Mouse (Mus musculus) forebrain, embryonic 10.5 days (tissue): ENCODE measurements at regions not wholly inside any gene's neighbourhood (a gene's known extent, or its start where the extent isn't known, plus 50 kb on each side); places are given as distances from the start of the nearest gene placed in this dataset.

Experiments used
- DNase-seq: peaks from one replicate; pipeline ENCODE4 v3.0.0-alpha.2; 2017; ENCODE audit warnings: low spot score; ENCODE audit errors: extremely low spot score
- H3K27ac ChIP-seq: fragments of 300-500 bp; sonication (generic); 2 replicates; pipeline ENCODE4 v1.5.1; 2016; ENCODE audit warnings: mild to moderate bottlenecking
- H3K27me3 ChIP-seq: fragments of 300-500 bp; sonication (generic); 2 replicates; pipeline ENCODE4 v1.6.1; 2016; ENCODE audit warnings: mild to moderate bottlenecking; ENCODE audit not compliant: poor library complexity, severe bottlenecking
- H3K36me3 ChIP-seq: fragments of 300-500 bp; sonication (generic); replicated peaks from 2 replicates; pipeline ENCODE4 v1.6.1; 2016; ENCODE audit warnings: mild to moderate bottlenecking, moderate library complexity
- H3K4me1 ChIP-seq: fragments of 300-500 bp; sonication (generic); 2 replicates; pipeline ENCODE4 v1.6.1; 2016
- H3K4me3 ChIP-seq: fragments of 300-500 bp; sonication (generic); 2 replicates; pipeline ENCODE4 v1.5.1; 2016; ENCODE audit warnings: mild to moderate bottlenecking, moderate library complexity
- H3K9me3 ChIP-seq: fragments of 300-500 bp; sonication (generic); 2 replicates; pipeline ENCODE4 v1.6.1; 2016; ENCODE audit warnings: mild to moderate bottlenecking, moderate library complexity
- whole genome bisulfite sequencing: fragments of 180-500 bp; shearing (Covaris S2); methylation state at CpG from one replicate; pipeline ENCODE4 v1.1.7; 2016; 5-methylcytosine and 5-hydroxymethylcytosine counted together

DNA sequence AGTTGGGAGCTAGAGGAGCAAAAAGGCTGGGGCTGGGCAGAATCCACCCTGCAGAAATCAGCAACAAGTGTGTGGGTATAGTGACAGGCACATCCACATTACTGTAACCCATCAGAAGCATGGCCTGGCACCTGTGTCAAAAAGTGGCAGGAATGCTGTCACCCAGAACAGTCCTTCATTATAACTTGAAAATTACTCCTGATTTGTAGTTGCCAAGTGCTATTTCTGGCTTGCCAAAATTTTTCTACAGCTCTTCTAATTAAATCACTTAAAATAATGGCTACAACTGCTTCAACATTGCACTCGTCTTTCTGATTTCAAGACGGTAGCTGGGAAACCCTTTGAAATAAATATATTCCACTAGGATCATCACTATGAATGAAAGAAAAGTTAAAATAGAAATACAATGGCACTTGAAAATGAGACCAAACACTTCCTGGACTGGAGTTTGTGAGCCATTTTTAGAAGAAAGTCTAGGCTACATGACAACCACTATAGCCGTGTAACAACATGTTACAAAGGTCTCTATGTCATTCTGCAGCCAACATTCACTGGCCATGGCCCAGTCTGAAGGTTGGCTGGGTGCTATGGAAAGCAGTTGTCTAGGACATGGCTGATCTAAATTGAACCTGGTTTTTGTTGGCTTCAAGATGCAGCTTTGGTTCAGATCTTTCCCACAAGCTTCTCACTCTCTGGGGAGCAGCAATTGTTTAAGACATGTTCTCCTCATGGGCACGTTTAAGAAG, 190.6 kb upstream of the Tapt1 start:
- Histone ChIP-seq H3K36me3 (no peaks in the 10 kb centered on the region), H3K9me3 (no peaks in the 10 kb centered on the region), H3K4me3 (no peak overlapping the region), H3K4me1 (0 out of 2 replicates have a peak, but pooled peaks cover 5% of the 10 kb centered on the region), H3K27ac (no peak overlapping the region), H3K27me3 (no peaks in the 10 kb centered on the region)
- no peak for DNase-seq
- WGBS = 92% methylated on average over 4 of the region's 4 CpGs

DNA sequence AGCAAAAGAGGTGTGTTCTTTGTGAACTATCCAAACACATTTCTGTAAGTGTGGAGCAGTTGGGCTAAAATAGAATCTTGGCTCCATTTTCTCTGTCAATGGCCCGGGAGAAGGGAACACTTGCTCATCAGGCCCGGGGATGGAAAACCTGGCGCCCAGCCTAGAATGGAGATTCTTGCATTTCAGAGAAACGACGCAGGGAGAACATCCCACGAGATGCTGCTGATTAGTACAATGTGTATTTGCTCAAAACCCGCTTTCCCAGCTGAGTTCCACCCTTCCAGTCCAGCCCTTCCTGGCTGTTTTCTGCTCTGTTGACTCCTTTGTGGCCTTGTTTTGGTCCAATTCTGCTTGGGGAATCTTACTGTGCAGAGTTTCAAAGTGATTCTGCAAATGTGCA, 188.0 kb upstream of the Tapt1 start:
- H3K9me3 ChIP-seq = no peaks in the 10 kb centered on the region
- no peak for DNase-seq
- whole genome bisulfite sequencing = 73% methylated on average over 7 of the region's 7 CpGs
- 0 out of 2 replicates have a peak, but pooled peaks cover 5% of the 10 kb centered on the region for H3K4me1 ChIP-seq
- H3K4me3 ChIP-seq = no peak overlapping the region
- H3K27ac ChIP-seq = 0 out of 2 replicates have a peak overlapping the region, but pooled peaks have one; percentile 11
- H3K27me3 ChIP-seq = no peaks in the 10 kb centered on the region
- H3K36me3 ChIP-seq = no peaks in the 10 kb centered on the region

GRCm38 (mm10) chr5:44403300-44403699, 176.9 kb upstream of the Tapt1 start:
- 86% methylated on average over 6 of the region's 6 CpGs for WGBS
- no peaks in the 10 kb centered on the region for H3K4me1 ChIP-seq
- H3K4me3 ChIP-seq = no peak overlapping the region
- H3K27me3 ChIP-seq = no peaks in the 10 kb centered on the region
- H3K27ac ChIP-seq = no peak overlapping the region
- DNase-seq = no peak
- H3K9me3 ChIP-seq = no peaks in the 10 kb centered on the region
- H3K36me3 ChIP-seq = no peaks in the 10 kb centered on the region

DNA sequence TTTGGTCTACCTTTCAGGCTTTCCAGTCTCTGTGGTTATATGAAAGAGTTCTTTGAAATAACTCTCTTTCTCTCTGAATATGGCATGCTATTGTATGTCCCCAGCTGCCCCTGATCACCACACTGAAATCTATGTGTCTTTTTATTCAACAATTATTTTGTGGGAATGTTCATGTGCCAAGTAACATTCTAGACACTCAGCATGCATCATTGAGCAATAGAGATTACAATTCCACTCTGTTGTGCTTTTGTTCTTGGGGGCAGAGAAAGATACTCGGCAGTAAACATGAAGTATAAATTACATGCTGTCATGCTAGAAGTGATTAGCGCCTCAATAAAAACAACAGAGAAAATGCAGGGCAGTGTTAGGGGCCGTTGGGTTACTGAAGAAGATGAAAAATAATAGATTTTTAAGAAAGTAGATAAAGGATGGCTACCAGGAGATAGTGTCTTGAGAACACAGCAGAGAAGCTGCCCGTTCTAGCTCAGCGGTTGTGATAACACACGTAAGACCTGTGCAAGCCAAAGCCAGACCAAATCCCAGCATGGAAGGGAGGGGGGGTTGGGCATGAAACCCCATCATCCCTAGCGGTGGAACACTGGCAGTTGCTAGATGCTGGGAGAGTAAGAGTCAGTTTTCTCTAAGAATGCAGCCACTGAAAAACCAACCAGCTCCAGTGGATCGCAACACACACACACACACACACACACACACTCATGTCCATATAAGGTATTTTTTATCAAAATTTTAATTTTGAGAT, 174.3 kb upstream of the Tapt1 start:
- H3K9me3 ChIP-seq = no peaks in the 10 kb centered on the region
- no peak overlapping the region for H3K4me3 ChIP-seq
- no peak overlapping the region for H3K27ac ChIP-seq
- no peaks in the 10 kb centered on the region for H3K36me3 ChIP-seq
- no peaks in the 10 kb centered on the region for H3K27me3 ChIP-seq
- DNase-seq = no peak
- no peaks in the 10 kb centered on the region for H3K4me1 ChIP-seq
- 86% methylated on average over 8 of the region's 8 CpGs for WGBS

GRCm38 (mm10) chr5:44387237-44387810, 160.9 kb upstream of the Tapt1 start:
- peaks cover 15% of the 10 kb centered on the region for H3K4me1 ChIP-seq
- no peaks in the 10 kb centered on the region; the same call in 1 of the 2 replicates for H3K27me3 ChIP-seq
- no peaks in the 10 kb centered on the region for H3K9me3 ChIP-seq
- no peak overlapping the region for H3K27ac ChIP-seq
- H3K4me3 ChIP-seq = no peak overlapping the region
- 64% methylated on average over 6 of the region's 6 CpGs for WGBS
- DNase-seq = no peak
- no peaks in the 10 kb centered on the region for H3K36me3 ChIP-seq

GRCm38 (mm10) chr5:44386176-44386575, 159.8 kb upstream of the Tapt1 start:
- H3K4me1 ChIP-seq = peaks cover 15% of the 10 kb centered on the region
- H3K36me3 ChIP-seq = no peaks in the 10 kb centered on the region
- no peak overlapping the region for H3K27ac ChIP-seq
- H3K27me3 ChIP-seq = no peaks in the 10 kb centered on the region; the same call in 1 of the 2 replicates
- DNase-seq = no peak
- H3K4me3 ChIP-seq = no peak overlapping the region
- H3K9me3 ChIP-seq = no peaks in the 10 kb centered on the region
- 56% methylated on average over 6 of the region's 6 CpGs for WGBS

DNA sequence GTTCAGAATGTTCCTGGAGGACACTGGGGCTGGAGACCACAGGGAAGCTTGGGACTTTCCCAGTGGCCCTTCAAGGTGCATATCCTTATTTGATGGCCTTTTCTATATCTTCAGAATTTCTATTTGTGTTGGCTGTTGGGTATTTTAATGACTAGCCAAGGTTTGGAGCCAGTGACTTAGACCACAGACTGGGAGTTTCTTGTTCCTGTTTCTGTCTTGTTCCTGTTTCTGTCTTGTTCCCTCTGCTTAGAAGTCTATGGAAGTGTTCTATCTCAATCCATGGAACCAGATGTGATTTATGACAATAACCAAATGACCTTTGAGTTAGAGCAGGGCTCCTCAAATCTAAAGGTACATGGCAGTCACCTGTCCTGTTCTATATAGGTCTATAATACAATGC, 156.6 kb upstream of the Tapt1 start:
- H3K36me3 ChIP-seq = no peaks in the 10 kb centered on the region
- peaks cover 15% of the 10 kb centered on the region for H3K4me1 ChIP-seq
- H3K27me3 ChIP-seq = no peaks in the 10 kb centered on the region; the same call in 1 of the 2 replicates
- no peak overlapping the region for H3K27ac ChIP-seq
- DNase-seq = no peak
- no peak overlapping the region for H3K4me3 ChIP-seq
- 0 out of 2 replicates have a peak, but pooled peaks cover 2% of the 10 kb centered on the region for H3K9me3 ChIP-seq

- no peaks in the 10 kb centered on the region for H3K36me3 ChIP-seq
- H3K4me3 ChIP-seq = no peak overlapping the region
- H3K4me1 ChIP-seq = peaks cover 3% of the 10 kb centered on the region; the same call in 1 of the 2 replicates
- H3K27me3 ChIP-seq = no peaks in the 10 kb centered on the region
- H3K27ac ChIP-seq = no peak overlapping the region
- no peak for DNase-seq
- H3K9me3 ChIP-seq = no peaks in the 10 kb centered on the region
- WGBS = 28% methylated on average over 4 of the region's 4 CpGs
Observed at GRCm38 (mm10) chr5:44370006-44370405, 143.6 kb upstream of the Tapt1 start.

- no peak overlapping the region for H3K27ac ChIP-seq
- H3K36me3 ChIP-seq = no peaks in the 10 kb centered on the region
- H3K27me3 ChIP-seq = no peaks in the 10 kb centered on the region
- 90% methylated on average over 1 of the region's 1 CpGs for WGBS
- no peaks in the 10 kb centered on the region for H3K9me3 ChIP-seq
- H3K4me3 ChIP-seq = no peak overlapping the region
- no peaks in the 10 kb centered on the region for H3K4me1 ChIP-seq
- no peak for DNase-seq
Observed at GRCm38 (mm10) chr5:44352324-44352723, 125.9 kb upstream of the Tapt1 start.

DNA sequence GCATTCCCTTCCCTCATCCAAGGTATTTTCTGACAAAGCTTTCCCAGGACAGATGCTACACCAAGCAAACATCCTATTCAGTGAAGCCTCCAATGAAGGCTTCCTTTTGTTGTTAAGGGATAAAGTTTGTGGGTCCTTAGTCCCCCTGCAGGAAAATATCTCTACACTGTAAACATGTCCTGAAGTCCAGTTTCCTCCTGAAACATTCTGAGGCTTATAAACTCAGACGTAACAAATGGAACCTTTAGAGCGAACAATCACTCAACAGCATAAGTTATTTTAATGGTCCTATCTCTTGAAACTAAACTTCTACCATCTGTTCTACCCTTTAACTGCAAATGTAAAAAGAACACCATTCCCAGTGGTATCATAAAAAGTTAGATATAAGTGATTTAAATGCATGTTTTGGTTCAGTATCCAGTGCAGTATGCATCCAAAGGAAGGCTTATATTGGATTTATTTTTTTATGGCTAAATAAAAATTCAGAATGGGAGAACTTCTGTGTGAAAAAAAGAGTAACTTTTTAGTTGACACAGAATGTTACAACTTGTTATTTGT, 115.1 kb upstream of the Tapt1 start:
- no peak for DNase-seq
- 92% methylated on average over 2 of the region's 2 CpGs for WGBS
- no peaks in the 10 kb centered on the region for H3K9me3 ChIP-seq
- H3K4me1 ChIP-seq = no peaks in the 10 kb centered on the region
- no peaks in the 10 kb centered on the region for H3K27me3 ChIP-seq
- H3K27ac ChIP-seq = no peak overlapping the region
- H3K4me3 ChIP-seq = no peak overlapping the region
- no peaks in the 10 kb centered on the region for H3K36me3 ChIP-seq

DNA sequence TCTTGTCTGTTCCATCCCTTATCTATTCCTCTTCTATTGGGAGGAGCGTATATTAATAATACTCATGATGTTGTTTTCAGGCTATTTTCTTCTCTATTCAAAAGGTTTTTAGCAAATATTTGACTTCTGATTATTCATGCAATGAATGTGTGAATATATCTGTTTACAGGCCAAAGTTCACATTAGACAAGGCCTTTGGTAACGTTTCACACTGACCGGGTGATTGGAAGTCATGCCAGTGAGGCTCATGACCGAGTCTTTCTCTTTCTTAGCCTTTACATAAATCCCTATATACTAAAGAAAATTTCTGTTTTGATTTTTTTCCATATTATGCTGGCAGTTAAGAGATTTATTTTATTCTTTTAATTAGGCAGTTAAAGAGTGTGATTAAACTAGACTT, 112.2 kb upstream of the Tapt1 start:
- no peak for DNase-seq
- no peaks in the 10 kb centered on the region for H3K9me3 ChIP-seq
- no peak overlapping the region for H3K4me3 ChIP-seq
- H3K27ac ChIP-seq = no peak overlapping the region
- no peaks in the 10 kb centered on the region for H3K4me1 ChIP-seq
- no peaks in the 10 kb centered on the region for H3K36me3 ChIP-seq
- no peaks in the 10 kb centered on the region for H3K27me3 ChIP-seq
- 95% methylated on average over 4 of the region's 4 CpGs for WGBS

GRCm38 (mm10) chr5:44335756-44336155, 109.3 kb upstream of the Tapt1 start:
- Histone ChIP-seq H3K4me1 (no peaks in the 10 kb centered on the region), H3K9me3 (no peaks in the 10 kb centered on the region), H3K27ac (no peak overlapping the region), H3K27me3 (no peaks in the 10 kb centered on the region), H3K4me3 (no peak overlapping the region), H3K36me3 (no peaks in the 10 kb centered on the region)
- WGBS = 93% methylated on average over 5 of the region's 5 CpGs
- no peak for DNase-seq

DNA sequence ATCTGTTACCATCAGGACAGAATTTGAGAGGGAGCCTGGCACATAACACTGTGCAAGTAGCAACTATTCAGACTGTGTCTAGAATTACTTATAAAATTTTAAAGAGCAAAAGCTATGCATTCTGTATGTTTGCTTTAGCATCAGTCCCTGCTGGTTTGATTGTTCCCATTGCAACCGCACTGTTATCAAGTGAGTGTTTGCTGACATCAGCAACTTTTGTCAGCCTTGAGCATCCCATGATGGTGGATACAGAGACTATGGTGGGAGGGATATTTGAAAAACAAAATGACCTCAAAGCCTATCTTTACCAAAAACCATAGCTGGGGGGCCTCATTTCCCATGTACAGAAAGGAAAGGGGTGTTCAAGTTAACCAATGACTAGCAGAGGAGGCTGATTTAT, 93.2 kb upstream of the Tapt1 start:
- no peak for DNase-seq
- no peaks in the 10 kb centered on the region for H3K36me3 ChIP-seq
- no peaks in the 10 kb centered on the region for H3K4me1 ChIP-seq
- no peaks in the 10 kb centered on the region for H3K9me3 ChIP-seq
- no peak overlapping the region for H3K4me3 ChIP-seq
- no peaks in the 10 kb centered on the region for H3K27me3 ChIP-seq
- 96% methylated on average over 1 of the region's 1 CpGs for WGBS
- no peak overlapping the region for H3K27ac ChIP-seq
